Mouse (Mus musculus) frontal cortex, postnatal 25 days (tissue): ENCODE results near the gene Cish.
A peak's percentile ranks its signal among the peaks of the same experiment; 100 is the strongest.

ENCODE experiments used
- DNase-seq, 2 experiments: peaks; one replicate each; pipeline ENCODE4 v3.0.0; 2022; ENCODE audit warnings: low spot score in 2 of 2

The Cish gene

GRCm38 (mm10) chr9:107296016-107296040 is at the start of gene Cish:
Gene Cish (plus strand): TSS chr9:107296026.
- DNase-seq = no peak

GRCm38 (mm10) chr9:107246170-107246569 is 49.7 kb upstream of the Cish start:
- no peak for DNase-seq

GRCm38 (mm10) chr9:107249154-107249553 is 46.7 kb upstream of the Cish start:
- DNase-seq = no peak

- no peak for DNase-seq
These were observed 45.1 kb upstream of the Cish start for GRCm38 (mm10) chr9:107250416-107251337.

GRCm38 (mm10) chr9:107252164-107252563 is 43.7 kb upstream of the Cish start:
- peak; percentile 54 to 64 for DNase-seq

GRCm38 (mm10) chr9:107254476-107254875 is 41.4 kb upstream of the Cish start:
- peak; percentile 57 to 69 for DNase-seq

GRCm38 (mm10) chr9:107254925-107255324 is 40.9 kb upstream of the Cish start:
- DNase-seq = no peak

DNA sequence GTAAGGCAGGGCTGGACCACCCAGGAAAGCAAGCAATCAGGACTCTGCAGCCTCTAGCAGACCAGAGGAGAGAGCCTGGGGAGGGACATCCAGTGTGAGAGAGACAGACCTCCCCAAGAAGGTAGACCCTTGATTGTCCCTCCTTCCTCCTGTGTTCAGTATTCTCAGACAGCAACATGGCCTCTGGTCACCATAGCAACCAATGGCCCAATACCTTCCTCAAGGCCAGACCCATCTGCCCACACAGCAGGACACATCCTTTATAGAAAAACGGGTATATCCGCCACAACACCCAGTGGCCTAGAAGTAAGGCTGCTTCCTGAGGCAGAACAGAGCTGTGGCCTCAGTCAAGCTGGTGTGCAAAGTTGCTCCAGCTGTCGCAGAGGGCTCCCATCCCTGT is 40.2 kb upstream of the Cish start:
- DNase-seq = no peak

DNA sequence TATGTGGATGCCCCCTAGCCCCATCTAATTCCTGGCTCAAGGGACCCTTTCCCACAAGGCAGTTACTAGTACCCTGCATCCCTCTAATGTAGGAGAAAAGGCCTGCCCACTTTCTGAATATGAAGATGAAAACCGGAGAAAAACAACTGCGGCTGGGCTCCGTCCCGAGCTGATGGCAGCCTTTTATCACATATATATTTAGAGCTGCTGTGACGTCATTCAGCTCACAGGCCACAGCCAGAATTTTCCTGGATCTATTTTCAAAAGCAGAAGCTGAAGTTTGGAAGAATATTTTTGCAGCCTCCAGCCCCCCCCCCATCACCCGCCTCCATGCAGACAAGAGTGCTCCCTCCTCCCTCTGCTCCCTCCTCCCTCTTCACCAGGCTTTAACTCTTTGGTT is 36.3 kb upstream of the Cish start:
- DNase-seq = peak in 1 of 2 experiments; percentile 48

GRCm38 (mm10) chr9:107260429-107260828 is 35.4 kb upstream of the Cish start:
- DNase-seq = no peak

- DNase-seq = no peak
These were observed 35.0 kb upstream of the Cish start for GRCm38 (mm10) chr9:107260836-107261235.

DNA sequence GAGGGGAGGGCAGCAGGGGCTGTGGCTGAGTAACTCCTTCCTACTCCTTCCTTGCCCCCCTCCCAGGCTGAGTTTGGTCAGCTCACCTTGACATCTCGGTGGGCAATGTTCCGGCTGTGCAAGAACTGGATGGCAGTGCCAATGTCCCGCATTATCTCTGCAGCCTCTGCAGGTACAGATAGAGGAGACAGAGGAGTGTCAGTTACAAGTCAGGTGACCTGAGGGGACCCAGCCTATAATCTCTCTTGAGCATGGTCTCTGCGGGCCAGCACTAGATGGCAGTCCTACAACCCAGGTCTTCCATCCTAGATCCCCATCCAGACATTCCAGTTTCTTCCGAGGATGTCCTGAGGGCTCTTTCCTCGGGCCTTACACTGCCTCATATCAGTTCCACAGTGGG is 34.0 kb upstream of the Cish start:
- DNase-seq = no peak

- no peak for DNase-seq
These were observed 33.5 kb upstream of the Cish start for GRCm38 (mm10) chr9:107262375-107262774.

DNA sequence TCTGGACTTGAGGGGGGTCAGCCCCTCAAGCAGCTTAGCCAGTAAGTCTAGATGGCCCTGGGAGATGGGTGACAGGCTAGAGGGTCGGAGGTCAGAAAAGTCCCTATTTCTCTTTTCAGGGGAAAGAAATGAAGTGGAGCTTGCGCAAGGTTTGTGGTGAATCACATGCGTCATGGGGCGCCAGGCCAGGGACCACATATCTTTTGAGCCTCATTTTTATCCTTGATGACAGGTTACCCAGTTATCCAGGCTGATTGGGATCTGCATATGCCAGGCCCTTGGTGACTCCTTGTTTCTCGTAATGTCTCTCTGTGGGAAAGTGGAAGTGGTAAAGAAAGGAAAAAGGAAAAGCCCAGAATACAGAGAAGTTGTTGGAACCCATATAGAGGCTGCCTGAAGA is 31.9 kb upstream of the Cish start:
- no peak for DNase-seq

DNA sequence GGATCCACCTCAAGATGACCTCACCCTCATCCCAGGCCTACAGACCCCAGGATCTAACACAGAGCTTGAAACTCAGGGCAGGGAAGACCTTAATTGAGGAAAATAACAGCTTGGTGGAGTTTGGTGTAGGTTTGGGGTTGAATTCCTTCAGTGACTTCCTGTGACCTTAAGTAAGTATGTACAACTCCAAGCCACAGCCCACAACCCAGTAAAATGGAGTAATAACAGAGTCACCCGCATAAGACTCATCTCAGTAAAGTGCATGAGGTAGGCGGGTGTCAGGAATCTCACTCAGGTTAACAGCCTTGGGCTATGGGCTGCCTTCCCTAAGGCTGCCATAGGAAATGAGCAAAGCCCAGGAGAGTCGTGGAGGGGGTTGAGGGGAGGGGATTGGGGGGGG is 31.1 kb upstream of the Cish start:
- no peak for DNase-seq

- no peak for DNase-seq
These were observed 28.8 kb upstream of the Cish start for GRCm38 (mm10) chr9:107267028-107267427.

DNA sequence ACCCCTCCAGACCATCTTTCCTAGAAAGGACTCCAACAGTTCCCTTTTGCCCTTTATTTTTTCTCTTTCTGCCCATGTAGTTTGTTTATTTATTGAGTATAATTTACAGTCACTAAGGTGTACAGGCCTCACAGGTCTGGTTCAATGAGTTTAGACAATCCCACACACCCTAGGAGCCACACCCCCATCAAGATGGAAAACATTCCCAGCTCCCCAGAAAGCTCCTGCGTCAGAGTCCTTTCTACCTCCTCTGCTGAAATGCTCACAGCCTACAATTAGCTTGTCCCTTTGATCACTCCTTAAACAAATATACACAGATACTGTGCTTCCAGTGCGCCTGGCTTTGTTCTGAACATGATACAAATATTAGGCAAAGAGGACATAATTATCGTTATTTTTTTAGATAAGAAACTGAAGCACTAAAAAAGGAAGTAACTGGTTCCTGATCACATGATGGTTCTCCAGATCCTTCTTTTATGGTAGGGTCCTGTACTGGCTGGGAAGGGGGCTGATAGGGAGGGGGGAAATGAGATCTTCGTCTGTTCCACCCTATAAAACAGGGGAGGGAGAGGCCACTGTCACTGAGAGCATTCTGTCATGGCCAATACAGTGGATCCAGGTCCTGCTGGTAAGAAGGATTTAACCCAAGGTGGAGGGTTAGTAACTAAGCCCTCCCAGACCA is 28.0 kb upstream of the Cish start:
- DNase-seq = no peak

- DNase-seq = no peak
These were observed 26.1 kb upstream of the Cish start for GRCm38 (mm10) chr9:107269772-107270171.

DNA sequence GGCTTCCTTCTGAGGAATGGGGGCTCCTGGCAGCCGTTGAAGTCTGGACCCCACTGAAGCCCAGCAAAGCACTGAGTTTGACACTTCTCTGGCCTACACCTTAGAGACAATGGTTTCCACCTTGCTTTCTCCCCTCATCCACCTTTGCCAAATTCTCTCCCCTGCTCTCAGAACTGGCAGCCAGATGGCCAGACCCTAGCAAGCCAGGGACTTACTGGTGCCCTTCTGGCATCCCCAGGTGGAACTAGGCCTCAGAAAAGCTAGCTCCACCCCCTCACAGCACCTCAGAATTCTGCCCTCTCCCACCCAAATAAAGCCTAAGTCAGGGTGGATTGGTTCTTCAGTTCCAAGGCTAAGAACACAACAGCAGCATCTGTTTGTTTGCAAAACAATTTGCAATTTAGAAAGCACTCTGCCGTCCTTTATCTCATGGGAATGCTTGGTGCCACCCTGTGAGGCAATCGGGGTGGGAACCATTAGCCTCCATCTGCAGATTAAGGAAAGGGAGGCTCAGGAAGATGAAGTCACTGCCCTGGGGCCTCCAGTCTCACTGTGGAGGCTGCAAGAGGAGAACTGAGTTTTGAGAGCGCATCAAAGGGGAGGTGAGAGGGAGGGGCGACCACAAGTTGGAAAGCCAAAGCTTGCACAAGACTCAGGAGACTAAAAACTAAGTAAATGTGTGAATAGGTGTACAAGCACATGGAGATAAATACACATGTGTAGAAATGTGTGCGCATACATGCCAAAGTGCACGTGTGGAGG is 24.5 kb upstream of the Cish start:
- DNase-seq = no peak

- no peak for DNase-seq
These were observed 23.5 kb upstream of the Cish start for GRCm38 (mm10) chr9:107272284-107272683.

DNA sequence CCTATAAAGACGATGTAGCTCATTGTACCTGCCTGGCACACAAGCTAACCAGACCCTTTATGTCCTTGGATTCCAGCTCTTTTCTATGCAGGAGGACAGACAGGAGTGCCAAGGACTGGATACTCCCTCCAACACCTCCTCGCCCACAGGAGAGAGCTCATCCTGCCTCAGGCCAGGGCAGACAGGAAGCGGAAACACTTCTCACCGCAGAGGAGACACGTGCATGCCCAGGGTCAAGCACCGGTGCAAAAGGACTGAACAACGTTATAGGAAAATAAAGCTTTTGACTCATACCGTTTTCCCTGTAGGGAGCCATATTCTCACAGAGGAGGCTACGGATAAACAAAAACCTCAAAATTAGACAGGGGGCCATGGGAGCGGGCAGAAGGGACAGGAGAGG is 22.6 kb upstream of the Cish start:
- no peak for DNase-seq

DNA sequence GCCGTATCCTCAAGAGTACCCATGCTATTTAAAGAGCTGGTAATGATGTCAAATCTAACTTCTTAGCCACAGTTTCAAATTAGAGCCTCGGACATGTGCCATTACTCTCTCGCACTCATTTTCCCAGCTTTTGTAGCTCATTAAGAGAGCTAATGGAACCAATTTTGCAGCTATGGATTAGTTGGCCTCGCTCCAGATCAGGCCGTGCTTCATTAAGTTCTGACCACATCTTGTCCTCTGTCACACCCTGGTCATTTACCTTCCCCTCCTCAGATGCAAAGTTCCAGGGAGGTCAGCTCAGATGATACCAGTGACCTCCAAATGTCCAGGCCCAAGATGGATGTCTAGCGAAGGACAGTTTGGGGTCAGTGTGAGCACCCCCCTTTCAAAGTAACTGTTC is 21.1 kb upstream of the Cish start:
- no peak for DNase-seq

- DNase-seq = no peak
These were observed 20.1 kb upstream of the Cish start for GRCm38 (mm10) chr9:107275710-107276109.
